Mouse (Mus musculus): Measurements from ENCODE around the gene Hdgfl3. TPM values are rescaled to one million over a fixed set of nuclear protein-coding genes. Genes with fewer than 3 reads are reported as not detected.

Gene Hdgfl3
- total and polyA plus RNA-seq, 2 experiments: 0.13 to 1.6 TPM

- no peaks in the 10 kb centered on the region for H3K79me2 ChIP-seq (ENCODE audit: control insufficient read depth, insufficient read depth, low read length)
- no peak for TF ChIP-seq POLR2A (IDR thresholded peaks at IDR 0.05; ENCODE audit: extremely low read depth, insufficient read depth, low read length)
- no peaks in the 10 kb centered on the region for H3K27me3 ChIP-seq (ENCODE audit: control insufficient read depth, insufficient read depth, low read length)
- DNase-seq (ENCODE audit: extremely low read depth, low read depth, low spot score): peak; percentile 4
- no peaks in the 10 kb centered on the region for H3K36me3 ChIP-seq (ENCODE audit: control insufficient read depth, insufficient read depth, low read length)
- no peak overlapping the region for H3K9ac ChIP-seq (ENCODE audit: low read depth, low read length)
- H3K4me1 ChIP-seq (ENCODE audit: control insufficient read depth, insufficient read depth, low read length): no peaks in the 10 kb centered on the region
- WGBS: 60% methylated on average over 1 of the region's 1 CpGs
- no peak overlapping the region for H3K4me3 ChIP-seq (ENCODE audit: insufficient read depth, low read depth, low read length)
- H3K27ac ChIP-seq (replicated peaks; ENCODE audit: insufficient read depth, low read depth, low read length): no peak overlapping the region
Observed at GRCm38 (mm10) chr7:81921379-81921952, 12.8 kb downstream of the Hdgfl3 start.

- H3K9ac ChIP-seq (ENCODE audit: low read depth, low read length): no peak overlapping the region
- H3K27ac ChIP-seq (replicated peaks; ENCODE audit: insufficient read depth, low read depth, low read length): no peak overlapping the region
- TF ChIP-seq CTCF (IDR thresholded peaks at IDR 0.05; ENCODE audit: low read depth, low read length) (no peak), POLR2A (IDR thresholded peaks at IDR 0.05; ENCODE audit: extremely low read depth, insufficient read depth, low read length) (no peak)
- no peaks in the 10 kb centered on the region for H3K27me3 ChIP-seq (ENCODE audit: control insufficient read depth, insufficient read depth, low read length)
- no peaks in the 10 kb centered on the region for H3K4me1 ChIP-seq (ENCODE audit: control insufficient read depth, insufficient read depth, low read length)
- no peaks in the 10 kb centered on the region for H3K79me2 ChIP-seq (ENCODE audit: control insufficient read depth, insufficient read depth, low read length)
- 52% methylated on average over 4 of the region's 4 CpGs for WGBS
- DNase-seq (ENCODE audit: extremely low read depth, low read depth, low spot score): no peak
- no peaks in the 10 kb centered on the region for H3K36me3 ChIP-seq (ENCODE audit: control insufficient read depth, insufficient read depth, low read length)
- H3K4me3 ChIP-seq (ENCODE audit: insufficient read depth, low read depth, low read length): no peak overlapping the region
Observed at GRCm38 (mm10) chr7:81920314-81920713, 14.0 kb downstream of the Hdgfl3 start.

GRCm38 (mm10) chr7:81918316-81918715 lies 16.0 kb downstream of the Hdgfl3 start:
- H3K27me3 ChIP-seq (ENCODE audit: control insufficient read depth, insufficient read depth, low read length): no peaks in the 10 kb centered on the region
- 85% methylated on average over 5 of the region's 5 CpGs for WGBS
- H3K4me3 ChIP-seq (ENCODE audit: insufficient read depth, low read depth, low read length): no peak overlapping the region
- H3K9ac ChIP-seq (ENCODE audit: low read depth, low read length): no peak overlapping the region
- no peaks in the 10 kb centered on the region for H3K4me1 ChIP-seq (ENCODE audit: control insufficient read depth, insufficient read depth, low read length)
- H3K27ac ChIP-seq (replicated peaks; ENCODE audit: insufficient read depth, low read depth, low read length): no peak overlapping the region
- no peak for DNase-seq (ENCODE audit: extremely low read depth, low read depth, low spot score)
- TF ChIP-seq POLR2A (IDR thresholded peaks at IDR 0.05; ENCODE audit: extremely low read depth, insufficient read depth, low read length): no peak
- TF ChIP-seq CTCF (IDR thresholded peaks at IDR 0.05; ENCODE audit: low read depth, low read length): no peak
- no peaks in the 10 kb centered on the region for H3K36me3 ChIP-seq (ENCODE audit: control insufficient read depth, insufficient read depth, low read length)
- no peaks in the 10 kb centered on the region for H3K79me2 ChIP-seq (ENCODE audit: control insufficient read depth, insufficient read depth, low read length)

DNA sequence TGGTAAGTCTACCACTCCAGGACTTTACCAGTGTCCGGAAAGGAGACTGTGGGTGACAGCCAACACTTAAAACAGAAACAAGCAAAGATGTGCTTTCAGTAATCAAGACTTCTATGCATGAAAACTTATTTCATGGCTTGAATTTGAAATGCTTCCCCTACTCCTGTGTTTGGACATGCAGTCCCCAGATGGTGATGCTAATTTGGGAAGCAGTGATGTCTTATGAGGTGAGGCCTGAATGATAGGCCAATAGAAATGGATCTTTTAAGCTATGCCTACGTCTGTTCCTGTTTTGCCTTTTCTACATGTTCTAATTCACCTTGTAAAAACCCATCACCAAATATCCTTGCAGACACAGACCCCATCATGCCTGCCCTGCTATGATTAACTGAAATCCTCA lies 29.3 kb downstream of the Hdgfl3 start:
- no peaks in the 10 kb centered on the region for H3K4me1 ChIP-seq (ENCODE audit: control insufficient read depth, insufficient read depth, low read length)
- no peaks in the 10 kb centered on the region for H3K79me2 ChIP-seq (ENCODE audit: control insufficient read depth, insufficient read depth, low read length)
- TF ChIP-seq CTCF (IDR thresholded peaks at IDR 0.05; ENCODE audit: low read depth, low read length) (no peak), POLR2A (IDR thresholded peaks at IDR 0.05; ENCODE audit: extremely low read depth, insufficient read depth, low read length) (no peak)
- no peak for DNase-seq (ENCODE audit: extremely low read depth, low read depth, low spot score)
- H3K36me3 ChIP-seq (ENCODE audit: control insufficient read depth, insufficient read depth, low read length): no peaks in the 10 kb centered on the region
- 91% methylated on average over 2 of the region's 2 CpGs for WGBS
- no peak overlapping the region for H3K4me3 ChIP-seq (ENCODE audit: insufficient read depth, low read depth, low read length)
- H3K27ac ChIP-seq (replicated peaks; ENCODE audit: insufficient read depth, low read depth, low read length): no peak overlapping the region
- H3K27me3 ChIP-seq (ENCODE audit: control insufficient read depth, insufficient read depth, low read length): no peaks in the 10 kb centered on the region
- no peak overlapping the region for H3K9ac ChIP-seq (ENCODE audit: low read depth, low read length)

- no peak for DNase-seq (ENCODE audit: extremely low read depth, low read depth, low spot score)
- Histone ChIP-seq H3K27me3 (ENCODE audit: control insufficient read depth, insufficient read depth, low read length) (no peaks in the 10 kb centered on the region), H3K4me1 (ENCODE audit: control insufficient read depth, insufficient read depth, low read length) (no peaks in the 10 kb centered on the region), H3K79me2 (ENCODE audit: control insufficient read depth, insufficient read depth, low read length) (no peaks in the 10 kb centered on the region), H3K36me3 (ENCODE audit: control insufficient read depth, insufficient read depth, low read length) (no peaks in the 10 kb centered on the region), H3K9ac (ENCODE audit: low read depth, low read length) (no peak overlapping the region), H3K27ac (replicated peaks; ENCODE audit: insufficient read depth, low read depth, low read length) (no peak overlapping the region), H3K4me3 (ENCODE audit: insufficient read depth, low read depth, low read length) (no peak overlapping the region)
- WGBS: 70% methylated on average over 4 of the region's 4 CpGs
- TF ChIP-seq CTCF (IDR thresholded peaks at IDR 0.05; ENCODE audit: low read depth, low read length) (no peak), POLR2A (IDR thresholded peaks at IDR 0.05; ENCODE audit: extremely low read depth, insufficient read depth, low read length) (no peak)
Observed at GRCm38 (mm10) chr7:81904094-81904493, 30.2 kb downstream of the Hdgfl3 start.

DNA sequence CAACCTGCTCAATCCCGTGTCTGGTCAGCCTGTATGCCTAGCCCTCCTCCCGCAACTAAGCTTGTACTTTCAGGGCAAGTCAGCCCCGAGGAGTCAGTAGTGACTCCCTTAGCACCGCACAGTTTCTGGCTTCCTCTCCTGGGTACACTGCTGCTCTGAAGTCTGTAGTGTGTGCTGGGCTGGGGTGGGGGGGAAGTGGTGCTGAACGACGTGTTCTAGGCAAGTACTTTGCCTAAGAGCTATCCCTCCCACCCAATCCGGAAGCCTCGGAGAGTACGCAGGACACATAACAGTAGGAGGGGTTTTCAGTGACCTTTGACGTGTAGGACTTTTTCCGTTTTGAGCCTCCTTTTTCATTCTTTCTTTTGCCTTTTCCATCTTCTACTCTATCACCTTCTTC lies 34.9 kb downstream of the Hdgfl3 start:
- Histone ChIP-seq H3K4me1 (ENCODE audit: control insufficient read depth, insufficient read depth, low read length) (no peaks in the 10 kb centered on the region), H3K4me3 (ENCODE audit: insufficient read depth, low read depth, low read length) (no peak overlapping the region), H3K27me3 (ENCODE audit: control insufficient read depth, insufficient read depth, low read length) (no peaks in the 10 kb centered on the region), H3K79me2 (ENCODE audit: control insufficient read depth, insufficient read depth, low read length) (no peaks in the 10 kb centered on the region), H3K36me3 (ENCODE audit: control insufficient read depth, insufficient read depth, low read length) (no peaks in the 10 kb centered on the region), H3K27ac (replicated peaks; ENCODE audit: insufficient read depth, low read depth, low read length) (no peak overlapping the region), H3K9ac (ENCODE audit: low read depth, low read length) (no peak overlapping the region)
- no peak for TF ChIP-seq CTCF (IDR thresholded peaks at IDR 0.05; ENCODE audit: low read depth, low read length)
- no peak for TF ChIP-seq POLR2A (IDR thresholded peaks at IDR 0.05; ENCODE audit: extremely low read depth, insufficient read depth, low read length)
- no peak for DNase-seq (ENCODE audit: extremely low read depth, low read depth, low spot score)
- WGBS: 66% methylated on average over 11 of the region's 11 CpGs

All from liver, adult 2 months (tissue).